Mouse (Mus musculus): ENCODE data around the gene Fam111a. TPM values are rescaled to one million over a fixed set of nuclear protein-coding genes. Genes with fewer than 3 reads are reported as not detected.

Fam111a gene
- total RNA-seq, 2 experiments from 2014 or later: 1.5 to 2.0 TPM

DNA sequence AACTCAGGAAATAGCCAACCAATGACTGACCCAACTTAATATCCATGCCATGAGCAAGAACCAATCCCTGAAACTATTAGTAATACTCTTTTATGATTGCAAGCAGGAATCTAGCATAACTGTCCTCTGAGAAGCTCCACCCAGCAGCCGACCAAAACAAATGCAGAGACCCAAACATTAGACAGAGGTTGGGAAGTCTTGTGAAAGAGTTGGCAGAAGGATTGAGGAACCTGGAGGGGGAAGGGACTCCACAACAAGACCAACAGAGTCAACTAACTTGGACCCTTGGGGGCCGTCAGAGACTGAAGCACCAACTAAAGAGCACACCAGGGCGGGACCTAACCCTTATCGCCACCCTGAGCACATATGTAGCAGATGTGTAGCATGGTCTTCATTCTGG is 12.7 kb downstream of the Fam111a start:
- DNase-seq (ENCODE audit: low spot score in 2 of 2): no peak

DNA sequence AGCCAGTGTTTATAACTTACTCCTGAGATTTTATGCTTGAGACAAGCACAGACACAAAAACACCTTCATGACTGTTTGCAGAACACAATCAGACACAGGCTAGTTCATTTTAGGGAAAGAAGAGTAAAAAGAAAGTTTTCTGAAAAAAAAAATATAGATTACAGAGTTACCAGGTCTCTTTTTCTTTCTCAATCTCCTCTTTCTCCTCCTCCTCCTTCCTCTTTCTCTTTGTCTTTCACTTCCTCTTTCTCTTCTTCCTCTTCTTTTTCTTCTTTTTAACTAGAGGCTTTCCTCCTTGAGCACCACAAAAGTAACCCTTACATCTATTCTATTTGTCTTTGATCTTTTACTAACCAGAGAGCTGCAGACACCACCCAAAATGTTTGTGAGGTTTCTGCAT is 18.7 kb downstream of the Fam111a start:
- no peak for DNase-seq (ENCODE audit: low spot score in 2 of 2)

DNA sequence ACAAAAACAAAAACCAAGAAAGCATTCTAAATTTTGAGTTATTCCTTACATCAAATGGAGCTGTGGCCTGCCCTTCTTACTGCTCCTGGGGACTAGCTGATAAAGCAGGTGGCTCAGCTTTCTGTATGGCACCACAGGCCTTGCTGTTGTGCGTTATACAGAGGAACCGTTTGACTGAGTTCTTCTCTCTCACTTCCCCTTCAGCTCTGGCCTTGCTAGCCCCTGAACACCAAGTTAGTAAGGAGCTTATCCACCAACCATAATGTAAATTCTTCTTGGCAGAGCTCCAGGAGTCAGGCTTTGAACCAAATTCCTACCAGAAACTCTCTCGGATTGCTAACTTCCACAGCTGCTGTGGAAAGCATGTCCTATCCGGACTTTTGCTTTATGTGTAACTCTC is 21.5 kb downstream of the Fam111a start:
- DNase-seq (ENCODE audit: low spot score in 2 of 2): no peak

DNA sequence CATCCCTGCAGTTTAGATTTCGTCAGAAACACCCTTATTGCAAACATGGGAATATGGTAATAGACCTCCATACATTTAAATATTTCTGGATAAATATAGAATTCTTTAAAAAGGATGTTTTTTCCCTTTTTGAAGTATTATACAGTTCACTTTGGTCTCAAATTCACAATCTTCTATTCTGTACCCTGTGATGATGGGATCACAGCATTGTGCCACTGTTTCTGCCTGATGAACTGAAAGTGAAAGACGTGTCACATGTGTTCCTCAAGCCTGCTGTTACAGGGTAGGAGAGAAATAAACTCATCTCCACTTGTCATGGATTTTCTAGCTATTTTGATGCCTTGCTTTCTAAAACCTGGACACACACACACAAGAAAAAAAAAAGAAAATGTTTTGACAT is 25.3 kb downstream of the Fam111a start:
- no peak for DNase-seq (ENCODE audit: low spot score in 2 of 2)

DNA sequence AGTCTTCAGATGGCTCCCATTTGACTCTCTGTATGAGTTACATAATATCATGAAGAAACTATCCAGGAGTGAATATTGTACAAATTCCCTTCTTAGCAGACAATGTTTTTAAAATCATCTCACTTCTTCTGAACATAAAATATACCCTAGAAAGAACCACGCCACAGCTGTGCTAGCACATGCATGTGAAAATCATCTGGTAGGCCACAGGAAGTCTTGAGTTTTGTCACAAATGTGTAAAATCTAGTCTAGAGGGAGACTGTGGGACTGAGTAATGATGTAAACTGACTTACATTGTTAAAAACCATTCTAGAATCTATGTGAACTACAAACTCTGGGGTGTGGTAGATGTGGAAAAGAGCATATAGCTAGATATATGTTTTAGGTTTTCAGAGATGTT is 26.1 kb downstream of the Fam111a start:
- no peak for DNase-seq (ENCODE audit: low spot score in 2 of 2)

DNA sequence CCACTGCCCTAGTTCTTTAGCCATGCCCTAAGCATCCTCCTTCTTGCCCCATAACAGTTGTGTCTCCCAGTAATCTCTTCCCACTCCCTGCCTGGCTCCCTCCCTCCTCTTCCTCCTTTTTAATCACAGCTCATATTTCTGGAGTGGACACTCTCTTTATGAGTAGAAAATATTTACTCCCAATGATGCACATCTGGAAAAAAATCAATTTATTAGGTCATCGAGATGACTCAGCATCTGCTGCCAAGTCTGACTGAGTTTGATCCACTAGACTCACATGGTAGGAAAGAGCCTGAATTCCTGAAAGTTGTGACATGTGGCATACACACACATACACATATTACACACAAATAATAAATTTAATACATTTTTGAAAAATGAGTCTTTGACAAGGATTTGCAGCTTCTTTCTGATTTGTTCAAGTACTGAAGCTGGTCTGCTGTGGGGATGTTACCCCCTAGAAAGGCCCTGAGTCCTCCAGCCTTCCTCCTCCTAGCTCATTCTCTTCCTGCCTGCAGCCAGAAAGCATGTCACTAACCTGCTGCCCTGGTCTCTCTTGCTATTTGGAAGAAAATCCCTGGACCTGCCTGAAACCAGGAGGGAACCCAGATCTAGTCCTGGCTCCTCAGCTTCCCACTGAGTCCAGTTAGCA is 27.2 kb downstream of the Fam111a start:
- no peak for DNase-seq (ENCODE audit: low spot score in 2 of 2)

DNA sequence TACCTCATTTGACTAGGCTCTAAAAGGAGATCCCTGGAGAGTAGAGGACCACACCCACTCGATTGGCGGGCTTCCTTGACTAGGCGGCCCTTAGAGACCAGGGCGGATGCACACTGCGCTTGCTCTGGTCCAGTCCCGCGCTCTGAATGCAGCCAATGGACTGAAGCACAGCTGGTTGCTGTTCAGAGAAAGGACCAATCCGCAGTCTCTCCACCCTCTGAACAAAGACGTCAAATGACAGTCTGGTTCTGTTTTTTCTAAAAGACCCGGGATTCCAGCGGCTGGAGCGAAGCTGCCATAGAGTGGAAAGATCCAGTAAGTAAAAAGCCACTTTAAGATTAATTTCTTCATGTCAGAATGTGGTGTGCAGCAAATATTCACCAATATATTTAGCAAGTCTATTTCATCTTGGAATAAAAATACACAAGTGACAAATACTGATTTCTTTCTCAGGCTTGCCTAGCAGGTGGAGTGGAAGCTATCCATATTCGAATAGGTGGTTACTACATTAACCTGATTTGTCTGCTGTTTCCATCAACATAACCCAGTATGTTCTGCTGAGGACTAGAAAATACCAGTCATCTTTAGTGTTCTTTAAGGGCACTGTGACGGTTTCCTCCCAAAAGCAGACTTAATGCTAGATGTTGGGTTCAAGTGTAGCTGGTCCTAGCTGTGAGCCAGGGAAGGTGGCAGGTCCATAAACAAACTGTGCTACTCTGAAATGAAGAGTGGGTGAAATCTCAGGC is 27.9 kb downstream of the Fam111a start:
- DNase-seq (ENCODE audit: low spot score in 2 of 2): peak; percentile 55 to 69

DNA sequence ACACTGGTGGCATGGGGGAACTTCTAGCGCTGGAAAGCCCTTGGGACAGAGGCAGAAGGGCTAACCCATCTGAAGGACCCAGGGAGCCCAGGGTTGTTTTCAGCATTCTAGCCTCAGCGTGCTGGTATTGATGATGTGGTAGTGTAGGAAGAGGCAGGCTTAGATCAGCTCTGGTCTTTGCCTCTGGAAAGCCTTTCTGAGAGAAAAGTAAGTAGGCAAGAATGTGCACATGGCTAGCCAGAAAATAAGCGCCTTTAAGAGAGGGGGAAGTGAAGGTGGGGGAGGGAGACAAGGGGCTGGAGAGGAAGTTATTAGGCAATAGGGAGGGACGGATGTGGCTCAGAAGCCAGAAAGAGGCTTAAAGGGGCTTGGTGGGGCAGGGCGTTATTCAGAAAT is 28.5 kb downstream of the Fam111a start:
- no peak for DNase-seq (ENCODE audit: low spot score in 2 of 2)

DNA sequence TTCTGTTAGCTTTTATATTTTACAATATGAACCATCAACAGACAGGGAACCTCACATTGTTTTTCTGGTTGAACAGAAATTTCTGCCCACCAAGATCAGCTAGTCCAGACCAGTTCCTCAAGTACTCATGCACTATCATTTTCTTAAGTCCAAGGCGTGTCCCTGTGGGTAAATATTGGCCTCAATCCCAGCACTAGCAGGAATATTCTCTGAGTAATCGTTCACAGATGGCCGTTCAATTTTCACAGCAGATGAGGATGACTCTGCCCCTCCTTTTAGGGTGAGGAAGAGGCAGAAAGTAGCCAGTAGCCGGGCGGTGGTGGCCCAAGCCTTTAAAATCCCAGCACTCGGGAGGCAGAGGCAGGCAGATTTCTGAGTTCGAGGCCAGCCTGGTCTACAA is 29.6 kb downstream of the Fam111a start:
- DNase-seq (ENCODE audit: low spot score in 2 of 2): no peak

DNA sequence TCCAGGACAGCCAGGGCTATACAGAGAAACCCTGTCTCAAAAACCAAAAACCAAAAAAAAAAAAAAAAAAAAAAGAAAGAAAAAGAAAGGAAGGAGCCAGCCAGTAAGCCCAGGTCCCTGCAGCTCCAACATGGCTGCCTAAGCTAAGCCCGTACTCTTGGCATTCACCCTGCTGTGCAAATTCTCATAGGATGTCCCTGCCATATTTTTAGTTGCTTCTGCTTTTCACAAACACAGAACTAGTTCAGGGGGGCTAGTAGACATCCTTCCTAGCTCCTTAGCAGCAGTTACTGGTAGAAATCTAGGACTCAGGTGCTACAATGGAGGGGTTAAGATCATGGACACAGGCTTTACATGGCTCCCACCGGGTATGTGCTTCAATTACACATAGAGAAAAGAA is 30.0 kb downstream of the Fam111a start:
- no peak for DNase-seq (ENCODE audit: low spot score in 2 of 2)

DNA sequence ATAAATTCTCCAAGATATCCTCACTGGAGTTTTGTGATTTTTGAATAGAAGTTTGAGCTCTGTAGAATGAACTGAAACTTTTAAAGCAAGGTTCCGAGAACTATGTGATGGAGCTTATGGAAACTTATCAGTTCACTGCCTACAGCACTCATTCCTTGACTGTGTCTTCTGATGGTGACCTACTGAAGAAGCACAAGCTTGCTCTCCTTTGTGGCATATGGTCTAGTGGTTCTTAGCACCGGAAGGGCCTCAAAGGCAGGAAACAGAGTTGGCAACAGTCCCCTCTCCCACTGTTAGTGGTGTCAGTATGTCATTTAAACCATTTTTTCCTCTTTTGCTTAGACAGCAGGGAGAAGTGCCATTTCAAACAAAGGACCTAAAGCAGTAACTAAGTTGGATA is 31.1 kb downstream of the Fam111a start:
- DNase-seq (ENCODE audit: low spot score in 2 of 2): no peak

DNA sequence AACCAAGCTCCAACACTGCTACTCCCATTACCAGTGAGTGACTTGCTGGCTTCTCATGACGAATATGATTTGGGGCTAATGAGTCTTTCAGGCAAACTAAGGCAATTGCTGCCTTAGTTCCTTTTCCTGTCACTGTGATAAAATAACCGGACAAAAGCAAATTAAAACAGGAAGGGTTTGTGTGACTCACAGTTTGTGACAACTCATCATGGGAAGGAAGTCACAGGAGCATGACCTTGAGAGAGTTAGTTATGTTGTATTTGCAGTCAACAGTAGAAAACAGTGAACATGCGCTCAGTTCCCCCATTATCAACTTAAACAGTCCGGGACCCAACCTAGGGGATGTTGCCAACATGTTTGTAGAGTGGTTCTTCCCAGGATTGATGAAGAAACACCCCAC is 39.8 kb downstream of the Fam111a start:
- DNase-seq (ENCODE audit: low spot score in 2 of 2): no peak

DNA sequence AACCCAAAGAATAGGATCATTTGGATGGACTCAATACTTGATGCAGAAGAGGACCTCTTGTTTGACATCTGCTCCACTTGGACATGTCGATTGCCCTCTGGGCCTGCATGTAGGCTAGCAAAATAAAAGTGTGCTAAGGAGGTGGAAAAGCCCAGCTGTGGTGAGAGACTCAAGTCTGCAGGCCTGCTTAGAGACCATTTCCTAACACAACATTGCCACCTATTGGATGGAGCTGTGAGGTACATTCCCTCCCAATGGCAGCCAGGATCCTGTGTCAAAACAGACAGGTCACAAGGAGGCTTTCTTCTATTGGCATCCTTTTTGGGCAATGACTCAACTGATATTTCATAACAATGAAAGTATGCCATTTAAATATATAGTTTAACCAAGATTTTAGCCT is 46.4 kb downstream of the Fam111a start:
- peak; percentile 69 to 73 for DNase-seq (ENCODE audit: low spot score in 2 of 2)

DNA sequence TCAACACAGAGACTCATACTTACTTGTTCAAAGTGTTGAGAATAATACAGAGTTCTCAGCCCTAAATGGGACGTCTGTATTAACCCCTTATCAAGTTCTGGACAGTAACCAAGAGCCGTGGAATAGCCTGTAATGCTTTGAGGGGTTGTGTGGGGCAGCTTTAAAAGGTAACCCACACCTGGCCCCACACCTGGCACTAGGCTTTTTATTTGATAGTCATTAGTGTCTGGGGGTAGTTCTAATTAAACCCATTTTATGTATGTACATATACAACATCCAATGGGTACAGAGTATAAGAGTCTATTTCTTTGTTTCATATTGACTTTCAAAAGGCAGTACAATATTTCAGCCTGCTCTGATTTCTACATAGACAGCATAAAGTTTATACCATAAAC is 49.6 kb downstream of the Fam111a start:
- DNase-seq (ENCODE audit: low spot score in 2 of 2): no peak

DNA sequence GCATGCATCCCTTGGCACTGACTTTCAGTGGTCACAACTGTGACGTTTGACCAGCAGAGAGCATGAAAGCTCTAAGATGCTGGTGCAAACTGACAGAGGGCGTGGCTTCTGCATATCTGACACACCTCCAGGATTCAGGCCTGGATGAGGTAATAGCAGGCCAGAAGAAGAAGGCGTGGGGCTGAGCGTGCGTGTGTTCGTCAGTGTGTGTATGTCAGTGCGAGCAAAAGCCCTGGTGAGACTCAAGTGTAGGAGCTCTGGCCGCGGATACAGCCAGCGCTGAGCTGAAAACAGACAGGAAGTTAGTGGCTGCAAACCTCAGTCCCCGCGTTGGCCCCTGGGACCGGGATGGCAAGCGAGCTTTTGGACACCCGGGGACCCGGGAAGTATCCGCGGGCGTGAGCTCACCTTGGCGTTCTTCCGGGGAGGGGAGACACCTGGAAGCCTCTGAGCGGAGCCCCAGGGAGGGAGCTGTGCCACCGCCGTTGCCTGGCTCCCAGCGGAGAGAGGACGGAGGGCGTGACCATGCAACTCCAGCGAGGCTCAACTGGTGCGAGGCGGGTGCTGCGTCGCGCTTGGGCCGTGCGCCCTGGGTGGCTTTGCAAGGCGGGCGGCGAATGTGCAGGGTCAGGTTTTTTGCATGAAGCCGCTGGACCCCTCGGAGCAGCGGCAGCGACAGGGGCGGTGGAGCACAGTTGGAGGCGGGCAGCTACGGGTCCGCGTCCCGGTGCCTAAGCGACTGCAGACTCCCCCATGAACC is 50.2 kb downstream of the Fam111a start:
- peak; percentile 39 to 55 for DNase-seq (ENCODE audit: low spot score in 2 of 2)

DNA sequence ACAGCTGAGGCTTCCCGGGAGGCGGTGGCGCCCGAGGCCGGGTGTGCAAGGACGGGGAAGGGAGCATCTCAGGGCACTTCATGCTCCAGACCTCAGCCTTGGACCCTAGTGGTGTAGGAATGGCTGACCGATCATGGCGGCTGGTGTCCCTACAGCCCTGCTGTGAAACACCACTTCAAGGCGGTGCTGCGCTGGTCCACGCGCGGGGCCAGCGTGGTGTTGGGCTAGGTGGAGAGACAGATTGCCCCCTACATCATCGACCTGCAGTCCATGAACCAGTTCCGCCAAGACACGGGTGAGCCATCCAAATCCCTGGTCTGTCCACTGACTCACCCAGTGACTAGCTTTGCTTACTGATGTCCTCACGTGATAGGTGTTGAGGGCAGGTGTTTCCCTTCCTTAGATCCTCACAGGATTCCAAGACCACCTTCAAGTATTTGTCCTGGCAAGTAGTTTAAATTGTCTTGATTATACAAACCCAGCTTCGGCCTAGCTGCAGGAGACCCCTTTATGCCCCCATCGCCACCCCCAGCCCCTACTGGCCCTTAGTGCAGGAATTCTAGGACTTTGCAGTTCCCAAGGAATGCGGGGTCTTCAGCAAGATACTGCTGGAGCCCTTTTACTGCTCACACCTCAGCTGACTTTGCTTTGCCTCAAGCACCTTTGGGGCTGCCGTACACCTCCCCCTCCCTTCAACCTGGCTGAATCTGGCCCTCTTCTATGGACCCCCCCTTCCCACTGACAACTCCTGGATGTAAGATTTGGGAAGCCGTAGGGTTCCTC is 50.9 kb downstream of the Fam111a start:
- peak in 1 of 2 experiments; percentile 7 for DNase-seq (ENCODE audit: low spot score in 2 of 2)

DNA sequence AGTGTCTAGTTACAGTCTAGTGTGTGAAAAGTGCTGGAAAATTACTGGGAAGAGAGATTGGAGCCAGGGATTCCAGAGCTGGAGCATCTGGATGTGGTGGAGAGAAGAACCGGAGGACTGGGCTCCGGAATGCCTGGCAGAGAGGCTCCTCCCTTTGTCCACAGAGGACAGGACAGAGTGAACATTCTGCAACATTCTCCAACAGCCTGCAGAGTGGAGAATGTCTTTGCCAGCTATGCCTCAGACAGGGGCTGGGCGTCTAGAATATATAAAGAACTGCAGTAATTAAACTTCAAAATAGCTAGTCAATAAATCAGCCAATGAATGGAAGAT is 51.5 kb downstream of the Fam111a start:
- DNase-seq (ENCODE audit: low spot score in 2 of 2): peak; percentile 20 to 33

DNA sequence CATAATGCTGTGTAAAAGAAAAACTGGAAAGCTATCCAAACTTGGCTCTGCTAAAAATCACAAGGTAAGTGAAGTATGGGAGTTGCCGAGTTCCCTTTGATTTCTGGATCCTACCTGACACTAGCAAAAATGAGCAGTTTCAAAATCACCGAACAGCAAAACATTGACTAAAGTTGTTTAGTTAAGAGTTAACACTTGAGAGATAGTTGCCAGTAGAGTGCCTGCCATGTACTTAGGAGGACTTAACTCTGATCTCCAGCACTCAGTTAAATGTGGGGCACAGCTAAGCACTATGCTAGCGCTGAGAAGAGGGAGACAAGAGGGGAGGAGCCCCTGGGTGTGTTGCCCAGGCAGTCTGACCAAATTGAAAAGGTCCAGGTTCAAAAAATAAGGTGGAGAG is 53.1 kb downstream of the Fam111a start:
- no peak for DNase-seq (ENCODE audit: low spot score in 2 of 2)

DNA sequence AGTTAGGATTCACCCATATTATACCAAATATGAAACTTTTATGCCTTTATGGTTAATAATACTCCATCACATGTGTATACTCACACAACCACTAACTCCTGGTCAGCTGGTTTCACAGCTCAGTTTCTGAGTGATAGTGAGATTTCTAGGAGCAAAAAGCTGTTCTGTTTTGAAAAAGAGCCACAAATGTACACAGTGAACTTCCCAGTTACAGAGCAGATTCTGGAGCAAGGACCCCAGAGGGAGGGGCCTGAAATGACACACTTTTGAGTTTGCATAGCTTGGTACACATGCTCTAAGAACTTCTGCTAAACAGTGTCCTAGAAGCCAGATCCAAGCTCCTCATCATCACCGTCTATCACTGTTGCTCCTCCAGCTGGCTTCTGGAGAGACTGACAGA is 54.1 kb downstream of the Fam111a start, which contains the start of gene Gm4952:
Gene Gm4952 (plus strand): TSS at position 301 of the 400 bp plus-strand sequence.
- no peak for DNase-seq (ENCODE audit: low spot score in 2 of 2)

DNA sequence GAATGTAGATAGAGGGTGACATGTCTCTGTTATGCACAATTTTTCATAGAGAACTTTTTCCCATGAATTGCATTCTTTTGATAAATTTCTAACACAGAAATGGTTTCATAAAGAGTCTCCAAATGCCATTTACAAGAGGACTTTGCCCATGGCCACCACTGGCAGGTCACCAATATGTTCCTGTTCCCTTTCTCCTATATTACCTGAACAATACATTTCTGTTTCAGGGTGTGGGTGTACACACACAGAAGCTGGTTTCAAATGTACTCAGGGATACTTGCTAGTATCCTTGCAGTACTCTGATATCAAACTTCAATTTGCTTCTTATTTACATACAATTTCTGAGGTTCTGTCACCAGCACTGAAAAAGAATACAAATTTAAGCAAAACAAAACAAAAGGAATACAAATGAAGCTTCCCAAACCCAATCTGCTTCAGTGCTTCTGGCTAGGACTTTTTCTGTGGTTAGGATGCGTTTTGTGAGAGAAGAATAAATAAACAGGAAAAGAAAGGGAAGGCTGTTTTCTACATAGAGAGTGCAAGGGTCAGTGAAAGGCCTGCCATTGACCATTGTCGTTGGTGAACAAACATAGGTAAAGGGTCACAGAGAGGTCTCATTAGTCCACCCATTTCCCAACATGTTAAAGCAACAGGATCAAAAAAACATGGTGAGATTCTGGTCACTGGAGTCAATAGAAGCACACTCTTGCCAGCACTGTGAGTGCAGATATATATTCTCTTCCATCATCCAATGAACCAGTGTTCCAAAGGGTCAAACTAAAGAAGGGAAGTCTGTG is 55.3 kb downstream of the Fam111a start:
- no peak for DNase-seq (ENCODE audit: low spot score in 2 of 2)

DNA sequence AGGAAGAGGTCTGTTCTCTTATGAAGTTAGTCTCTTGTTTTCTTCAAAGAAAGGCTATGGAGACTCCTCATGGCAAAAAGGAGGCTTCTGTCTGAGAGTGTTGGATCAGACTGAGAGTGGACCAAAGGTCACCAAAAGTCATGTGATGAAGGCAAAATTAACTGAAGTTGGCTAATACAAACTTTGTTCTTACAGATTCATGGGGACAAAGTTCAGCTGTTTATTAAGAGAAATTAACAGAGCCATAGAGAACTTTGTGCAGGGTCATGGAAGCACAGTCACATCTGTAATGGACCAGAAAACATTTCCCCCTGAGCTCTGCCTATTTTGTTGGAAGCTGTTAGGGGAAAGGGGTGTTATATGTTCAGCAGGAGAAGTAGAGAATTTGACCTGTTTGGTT is 62.8 kb downstream of the Fam111a start:
- DNase-seq (ENCODE audit: low spot score in 2 of 2): no peak
